Mouse (Mus musculus) stomach, postnatal 0 days (tissue): Measurements from ENCODE around the gene Trpm8.

Experiments used
- CTCF ChIP-seq: IDR thresholded peaks from 2 replicates; pipeline ENCODE4 v1.5.1; 2016; ENCODE audit warnings: antibody characterized with exemption, low read depth, mild to moderate bottlenecking, moderate library complexity
- EP300 ChIP-seq: optimal IDR thresholded peaks from 2 replicates; pipeline ENCODE3; 2016; ENCODE audit warnings: antibody characterized with exemption

- TF ChIP-seq CTCF (no peak), EP300 (no peak)
Measured at GRCm38 (mm10) chr1:88246386-88246785, 31.1 kb upstream of the Trpm8 start.
